Mouse (Mus musculus): ENCODE data around the gene Vmn2r30.
"Not testable (repeated sequence)": the region's sequence is repeated elsewhere in the genome, so short reads cannot be mapped to it uniquely, and the experiment has no call there.

Vmn2r30 gene

GRCm38 (mm10) chr7:7337509-7337908, at the start of gene Vmn2r30:
Gene Vmn2r30, minus strand, starts transcription at chr7:7337609.
- not testable (repeated sequence) for DNase-seq (ENCODE audit: low read depth in 1 of 2, low spot score in 2 of 2)

DNA sequence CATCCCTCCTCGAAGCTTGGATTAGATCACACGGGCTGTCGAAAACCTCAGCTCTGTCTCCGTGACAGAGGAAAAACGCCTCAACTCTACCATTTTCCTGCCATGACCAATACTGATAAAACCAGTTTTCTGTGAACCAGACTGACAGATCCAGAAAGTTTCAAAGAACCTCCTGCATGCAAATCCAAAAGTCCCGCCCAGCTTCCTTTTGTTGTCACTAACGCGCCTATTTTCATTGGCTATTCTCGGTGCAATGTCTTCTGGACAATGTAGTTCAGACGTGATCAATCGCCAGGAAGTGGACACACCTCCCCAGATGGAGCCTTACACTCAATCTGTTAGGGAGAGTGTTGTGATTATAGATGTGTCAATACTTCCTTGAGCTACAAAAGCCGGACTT, 37.0 kb upstream of the Vmn2r30 start, which contains the start of gene Gm45783:
Gene Gm45783 (minus strand): TSS at position 143 of the 400 bp plus-strand sequence.
- not testable (repeated sequence) for DNase-seq (ENCODE audit: low read depth in 1 of 2, low spot score in 2 of 2)

GRCm38 (mm10) chr7:7295595-7295994, 41.8 kb downstream of the Vmn2r30 start:
- peak in 1 of 2 experiments; percentile 56 for DNase-seq (ENCODE audit: low read depth in 1 of 2, low spot score in 2 of 2)

- DNase-seq (ENCODE audit: low read depth in 1 of 2, low spot score in 2 of 2): peak; percentile 34 to 44
These were observed 56.0 kb downstream of the Vmn2r30 start for GRCm38 (mm10) chr7:7281383-7281782.

DNA sequence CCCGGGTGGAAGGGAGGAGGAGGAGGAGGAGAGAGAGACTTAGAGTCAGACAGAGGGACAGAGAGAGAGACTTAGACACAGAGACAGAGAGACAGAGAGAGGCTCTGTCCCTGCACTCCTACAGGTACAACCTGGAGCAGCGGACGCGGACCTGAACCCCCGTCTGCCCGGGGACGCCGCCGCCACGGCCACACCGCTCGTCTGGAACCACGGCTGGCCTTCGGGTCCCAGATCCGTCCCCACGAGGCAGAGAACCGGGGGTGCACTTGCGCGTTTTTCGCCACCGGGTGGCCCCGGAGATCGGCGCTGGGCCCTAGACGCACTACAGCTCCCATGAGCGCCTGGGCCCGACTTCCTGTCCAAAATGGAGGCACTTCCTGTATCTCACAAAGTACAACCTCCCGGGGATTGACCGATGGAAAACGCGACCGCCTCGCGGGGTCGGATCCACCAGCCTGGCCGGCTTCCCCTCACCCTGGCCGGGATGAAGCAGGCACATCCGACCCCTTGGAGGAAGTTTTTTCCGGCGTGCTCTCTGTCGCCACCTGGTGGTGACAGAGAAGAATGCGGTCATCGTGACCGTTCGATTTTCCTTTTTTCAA, 59.3 kb downstream of the Vmn2r30 start, which contains the start of gene Gm45844:
Gene Gm45844 (minus strand): TSS at position 324 of the 602 bp plus-strand sequence.
- DNase-seq (ENCODE audit: low read depth in 1 of 2, low spot score in 2 of 2): peak; percentile 69 to 90

GRCm38 (mm10) chr7:7277556-7277955, 59.9 kb downstream of the Vmn2r30 start:
- DNase-seq (ENCODE audit: low read depth in 1 of 2, low spot score in 2 of 2): not testable (repeated sequence)

Measured in monocyte, adult 2 months (primary cell).